Mouse (Mus musculus) midbrain, embryonic 13.5 days (tissue): ENCODE measurements around the gene B020031M17Rik. TPM values are rescaled to one million over a fixed set of nuclear protein-coding genes. Genes with fewer than 3 reads are reported as not detected.
"Not testable (repeated sequence)": the region's sequence is repeated elsewhere in the genome, so short reads cannot be mapped to it uniquely, and the experiment has no call there.

Experiments
- ATAC-seq: fragments of 200-750 bp; cut with Nextera tagmentation; 2 replicates; pipeline ENCODE4 v1.8.0; 2017; ENCODE audit warnings: mild to moderate bottlenecking, moderate TSS enrichment, moderate library complexity
- H3K27ac ChIP-seq: fragments of 300-500 bp; sonication (generic); 2 replicates; pipeline ENCODE4 v1.5.1; 2015; ENCODE audit warnings: inconsistent platforms, mild to moderate bottlenecking, moderate library complexity
- H3K27me3 ChIP-seq: fragments of 300-500 bp; sonication (generic); 2 replicates; pipeline ENCODE4 v1.6.1; 2015; ENCODE audit warnings: mild to moderate bottlenecking, inconsistent platforms
- H3K36me3 ChIP-seq: fragments of 300-500 bp; sonication (generic); 2 replicates; pipeline ENCODE4 v1.6.1; 2015; ENCODE audit warnings: mild to moderate bottlenecking, inconsistent platforms
- H3K4me1 ChIP-seq: fragments of 300-500 bp; sonication (generic); replicated peaks from 2 replicates; pipeline ENCODE4 v1.6.1; 2015; ENCODE audit warnings: inconsistent platforms
- H3K4me2 ChIP-seq: fragments of 300-500 bp; sonication (generic); replicated peaks from 2 replicates; pipeline ENCODE4 v1.6.1; 2015; ENCODE audit warnings: moderate library complexity, mild to moderate bottlenecking, inconsistent platforms
- H3K4me3 ChIP-seq: fragments of 300-500 bp; sonication (generic); replicated peaks from 2 replicates; pipeline ENCODE4 v1.5.1; 2015; ENCODE audit warnings: mild to moderate bottlenecking, inconsistent platforms
- H3K9ac ChIP-seq: fragments of 300-500 bp; sonication (generic); replicated peaks from 2 replicates; pipeline ENCODE4 v1.6.1; 2015; ENCODE audit warnings: mild to moderate bottlenecking, inconsistent platforms
- H3K9me3 ChIP-seq: fragments of 300-500 bp; sonication (generic); 2 replicates; pipeline ENCODE4 v1.6.1; 2016; ENCODE audit warnings: mild to moderate bottlenecking, inconsistent platforms
- WGBS: fragments of 180-500 bp; shearing (Covaris S2); methylation state at CpG from one replicate; pipeline ENCODE4 v1.1.7; 2015; 5-methylcytosine and 5-hydroxymethylcytosine counted together
- polyA plus RNA-seq: library from polyadenylated mRNA; unstranded; fragments of >200 nt; fragmentation: Nextera tagmentation; extraction: Ambion mirVana; gene quantifications from 2 replicates; pipeline ENCODE4 v1.2.1, GENCODE M21; 2015

B020031M17Rik gene
- polyA plus RNA-seq, 1 experiment from 2014 or later, result not detected

- H3K4me3 ChIP-seq, H3K27me3 ChIP-seq, H3K4me1 ChIP-seq, H3K9ac ChIP-seq, H3K4me2 ChIP-seq, H3K36me3 ChIP-seq, H3K27ac ChIP-seq, H3K9me3 ChIP-seq, ATAC-seq: not testable (repeated sequence)
- 94% methylated on average over 2 of the region's 5 CpGs for WGBS
These were observed 21.4 kb downstream of the B020031M17Rik start, which contains the start of gene Gm21761 for GRCm38 (mm10) chr13:119929172-119929571. TSS of gene Gm21761 (minus strand) at chr13:119929272.

- whole genome bisulfite sequencing, result 78% methylated on average over 3 of the region's 3 CpGs
- H3K36me3 ChIP-seq, H3K4me3 ChIP-seq, H3K27ac ChIP-seq, ATAC-seq, H3K9ac ChIP-seq, H3K4me2 ChIP-seq, H3K27me3 ChIP-seq, H3K9me3 ChIP-seq, H3K4me1 ChIP-seq: not testable (repeated sequence)
These were observed 25.8 kb downstream of the B020031M17Rik start for GRCm38 (mm10) chr13:119924597-119925340.

- H3K4me1 ChIP-seq, H3K9ac ChIP-seq, H3K36me3 ChIP-seq, ATAC-seq, H3K27ac ChIP-seq, H3K4me3 ChIP-seq, H3K9me3 ChIP-seq, H3K4me2 ChIP-seq, H3K27me3 ChIP-seq: not testable (repeated sequence)
- 82% methylated on average over 4 of the region's 5 CpGs for WGBS
These were observed 33.5 kb downstream of the B020031M17Rik start for GRCm38 (mm10) chr13:119916966-119917722.

- 69% methylated on average over 2 of the region's 2 CpGs for WGBS
- not testable (repeated sequence) for ATAC-seq, H3K9ac ChIP-seq, H3K27ac ChIP-seq, H3K4me3 ChIP-seq, H3K9me3 ChIP-seq, H3K27me3 ChIP-seq, H3K36me3 ChIP-seq, H3K4me1 ChIP-seq, H3K4me2 ChIP-seq
These were observed 34.2 kb downstream of the B020031M17Rik start for GRCm38 (mm10) chr13:119916449-119916848.

Other genes with a start within 250 kb of the B020031M17Rik start
- gene Nim1k, start 194.9 kb downstream of the B020031M17Rik start, polyA plus RNA-seq, result 2.9 and 3.1 TPM in 2 replicates
- gene Zfp131, start 159.9 kb downstream of the B020031M17Rik start, polyA plus RNA-seq, result 42.8 and 43.8 TPM in 2 replicates
- not detected in 2 replicates for gene AF067063, start 120.6 kb downstream of the B020031M17Rik start, polyA plus RNA-seq
- not detected in 2 replicates for gene D13Ertd608e, start 114.8 kb downstream of the B020031M17Rik start, polyA plus RNA-seq
- gene Tcstv1, start 56.0 kb downstream of the B020031M17Rik start, polyA plus RNA-seq, result not detected in 2 replicates
- gene Gm21761, start 21.5 kb downstream of the B020031M17Rik start, polyA plus RNA-seq, result not detected in 2 replicates
- not detected in 2 replicates for gene Gm36079, start 76.2 kb upstream of the B020031M17Rik start, polyA plus RNA-seq
- not detected in 2 replicates for gene Gm21188, start 101.4 kb upstream of the B020031M17Rik start, polyA plus RNA-seq
- not detected in 2 replicates for gene Gm20767, start 189.4 kb upstream of the B020031M17Rik start, polyA plus RNA-seq
- not detected in 2 replicates for gene Gm21818, start 221.6 kb upstream of the B020031M17Rik start, polyA plus RNA-seq